Mouse (Mus musculus) liver, adult (tissue): ENCODE measurements around the gene 0610012G03Rik.

ENCODE experiments used
- GATA4 ChIP-seq: IDR thresholded peaks from 2 replicates; pipeline ENCODE4 v1.6.1; 2014; ENCODE audit warnings: mild to moderate bottlenecking, low read length; ENCODE audit not compliant: insufficient replicate concordance

Gene 0610012G03Rik

GRCm38 (mm10) chr16:31948345-31948774 is at the start of gene 0610012G03Rik, which contains the start of gene Ncbp2:
Gene 0610012G03Rik (minus strand): TSS chr16:31948494.
Gene Ncbp2 (plus strand): TSS chr16:31948513.
- TF ChIP-seq GATA4: peak; percentile 32; the same call in 1 of the 2 replicates

GRCm38 (mm10) chr16:31996371-31996770 is 48.1 kb upstream of the 0610012G03Rik start:
- no peak for TF ChIP-seq GATA4

- TF ChIP-seq GATA4: no peak
Measured at GRCm38 (mm10) chr16:31993946-31994345, 45.7 kb upstream of the 0610012G03Rik start.

- TF ChIP-seq GATA4: no peak
Measured at GRCm38 (mm10) chr16:31993195-31993594, 44.9 kb upstream of the 0610012G03Rik start.

- TF ChIP-seq GATA4: no peak
Measured at GRCm38 (mm10) chr16:31992039-31992438, 43.7 kb upstream of the 0610012G03Rik start.

- TF ChIP-seq GATA4: no peak
Measured at GRCm38 (mm10) chr16:31980946-31981345, 32.7 kb upstream of the 0610012G03Rik start.

- no peak for TF ChIP-seq GATA4
Measured at GRCm38 (mm10) chr16:31979501-31979900, 31.2 kb upstream of the 0610012G03Rik start.

- no peak for TF ChIP-seq GATA4
Measured at GRCm38 (mm10) chr16:31975258-31975657, 27.0 kb upstream of the 0610012G03Rik start.

GRCm38 (mm10) chr16:31963224-31963623 is 14.9 kb upstream of the 0610012G03Rik start:
- no peak for TF ChIP-seq GATA4

- TF ChIP-seq GATA4: no peak
Measured at GRCm38 (mm10) chr16:31947901-31948316, 385 bp downstream of the 0610012G03Rik start.

- no peak for TF ChIP-seq GATA4
Measured at GRCm38 (mm10) chr16:31947333-31947732, 961 bp downstream of the 0610012G03Rik start.

GRCm38 (mm10) chr16:31945372-31945771 is 2.9 kb downstream of the 0610012G03Rik start:
- no peak for TF ChIP-seq GATA4

GRCm38 (mm10) chr16:31944698-31945255 is 3.5 kb downstream of the 0610012G03Rik start:
- no peak for TF ChIP-seq GATA4

- TF ChIP-seq GATA4: no peak; the same call in 1 of the 2 replicates
Measured at GRCm38 (mm10) chr16:31943980-31944379, 4.3 kb downstream of the 0610012G03Rik start.

- no peak for TF ChIP-seq GATA4
Measured at GRCm38 (mm10) chr16:31940586-31940985, 7.7 kb downstream of the 0610012G03Rik start.

- TF ChIP-seq GATA4: no peak
Measured at GRCm38 (mm10) chr16:31938856-31939255, 9.4 kb downstream of the 0610012G03Rik start.

GRCm38 (mm10) chr16:31936568-31936967 is 11.7 kb downstream of the 0610012G03Rik start:
- TF ChIP-seq GATA4: no peak

- no peak for TF ChIP-seq GATA4
Measured at GRCm38 (mm10) chr16:31935091-31935979, 13.0 kb downstream of the 0610012G03Rik start.
